Mouse (Mus musculus): ENCODE results near the gene Usp11.
"Not testable (repeated sequence)": the region's sequence is repeated elsewhere in the genome, so short reads cannot be mapped to it uniquely, and the experiment has no call there.

Usp11 gene

DNA sequence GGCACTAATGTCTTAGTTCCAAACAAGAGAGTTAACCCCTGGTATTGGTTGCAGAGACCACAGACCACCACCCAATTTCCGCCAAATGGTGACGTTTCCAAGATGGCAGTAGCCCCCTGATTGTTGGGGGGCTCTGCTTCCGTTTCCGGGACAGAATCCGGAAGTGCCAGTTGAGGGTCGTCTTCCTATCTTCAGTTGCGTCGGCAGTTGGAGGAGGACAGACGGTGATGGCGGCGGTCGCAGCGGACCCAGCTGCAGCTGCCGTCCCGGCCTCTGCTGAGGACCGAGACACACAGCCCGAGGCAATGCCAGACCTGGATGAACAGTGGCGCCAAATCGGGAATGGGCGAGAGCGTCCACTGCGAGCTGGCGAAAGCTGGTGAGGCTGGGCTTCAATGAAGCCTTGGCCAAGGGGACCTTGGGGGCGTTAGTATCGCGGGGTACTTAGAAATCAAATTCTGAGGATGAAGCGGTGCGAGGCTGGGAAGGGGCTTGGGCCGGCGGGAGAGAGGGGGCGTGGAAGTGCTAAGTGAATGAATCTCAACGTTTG, at the start of gene Usp11:
Gene Usp11, plus strand, starts transcription at position 166 of the 550 bp plus-strand sequence.
- in situ Hi-C loops (cut with MboI; ENCODE audit: low pct_unique_long_range_greater_than_20kb in 1 of 2, low sequenced_read_pairs in 2 of 2, unreplicated experiment in 1 of 2) = no loop called here

DNA sequence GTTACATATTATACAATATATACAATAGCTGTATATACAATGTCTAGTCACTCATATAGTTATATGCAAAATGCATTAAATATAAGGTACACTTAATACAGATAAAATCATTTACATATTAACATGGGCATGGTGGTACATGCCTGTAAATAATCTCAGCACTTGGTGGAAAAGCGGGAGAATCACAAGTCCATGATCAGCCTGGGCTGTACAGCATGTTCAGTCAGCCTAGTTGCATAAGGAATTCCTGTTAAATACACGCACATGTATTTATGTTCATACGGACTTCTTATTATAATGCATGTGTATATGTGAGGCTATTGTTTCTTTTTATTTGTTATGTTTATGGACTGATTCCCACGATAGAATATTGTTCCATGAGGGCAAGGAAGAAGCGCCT, 46.1 kb upstream of the Usp11 start:
- in situ Hi-C loops (cut with MboI; ENCODE audit: low pct_unique_long_range_greater_than_20kb in 1 of 2, low sequenced_read_pairs in 2 of 2, unreplicated experiment in 1 of 2) = no loop called here

GRCm38 (mm10) chrX:20658026-20658652, 45.6 kb upstream of the Usp11 start, which contains the start of gene Uba1:
TSS of gene Uba1 (plus strand) at chrX:20658326.
- in situ Hi-C loops (cut with MboI; ENCODE audit: low pct_unique_long_range_greater_than_20kb in 1 of 2, low sequenced_read_pairs in 2 of 2, unreplicated experiment in 1 of 2) = no loop called here

GRCm38 (mm10) chrX:20658891-20659406, 44.8 kb upstream of the Usp11 start:
- in situ Hi-C loops (cut with MboI; ENCODE audit: low pct_unique_long_range_greater_than_20kb in 1 of 2, low sequenced_read_pairs in 2 of 2, unreplicated experiment in 1 of 2) = no loop called here

DNA sequence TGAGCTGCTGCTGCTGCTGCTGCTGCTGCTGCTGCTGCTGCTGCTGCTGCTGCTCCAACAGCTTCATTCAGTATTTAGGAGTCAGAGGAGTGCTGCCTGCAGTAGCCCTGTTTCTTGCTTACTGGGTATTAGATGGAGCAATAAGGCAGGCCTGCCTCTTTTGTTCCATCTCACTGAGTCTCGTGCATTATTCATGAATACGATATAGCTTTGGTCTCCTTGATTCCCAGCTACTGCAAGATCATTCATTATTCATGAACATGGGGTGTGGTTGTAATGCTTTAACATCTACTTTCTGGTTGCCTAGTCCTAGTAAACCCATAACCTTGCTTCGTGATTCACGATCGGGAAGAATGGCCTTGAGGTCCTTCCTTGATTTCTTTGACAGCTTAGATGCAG, 41.4 kb upstream of the Usp11 start:
- in situ Hi-C loops (cut with MboI; ENCODE audit: low pct_unique_long_range_greater_than_20kb in 1 of 2, low sequenced_read_pairs in 2 of 2, unreplicated experiment in 1 of 2) = loop anchor here (10.0 kb wide), 2 partner anchors 112 to 132 kb away; partner anchors contain the start of gene Araf (in 1 of the 2)

GRCm38 (mm10) chrX:20662716-20663443, 40.8 kb upstream of the Usp11 start:
- in situ Hi-C loops (cut with MboI; ENCODE audit: low pct_unique_long_range_greater_than_20kb in 1 of 2, low sequenced_read_pairs in 2 of 2, unreplicated experiment in 1 of 2) = loop anchor here (10.0 kb wide), 2 partner anchors 112 to 132 kb away; partner anchors contain the start of gene Araf (in 1 of the 2)

DNA sequence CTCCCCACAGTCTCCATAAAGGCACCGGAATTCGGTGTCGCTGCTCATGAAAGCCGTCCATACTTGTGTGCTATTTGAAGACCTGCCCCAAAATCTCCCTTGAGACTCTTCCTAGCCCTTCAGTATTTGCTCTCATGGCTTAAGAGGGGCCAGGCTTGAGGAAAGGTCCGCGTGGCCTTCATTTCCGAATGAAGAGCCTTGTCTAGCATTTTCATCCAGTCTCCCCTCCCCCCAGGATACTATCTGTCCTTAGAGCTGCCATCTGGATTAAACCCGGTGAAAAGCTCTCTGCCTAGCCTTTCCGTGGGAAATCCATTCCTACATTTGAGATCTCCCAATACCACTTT, 40.3 kb upstream of the Usp11 start:
- in situ Hi-C loops (cut with MboI; ENCODE audit: low pct_unique_long_range_greater_than_20kb in 1 of 2, low sequenced_read_pairs in 2 of 2, unreplicated experiment in 1 of 2) = loop anchor here (10.0 kb wide), 2 partner anchors 111 to 131 kb away; partner anchors contain the start of gene Araf (in 1 of the 2)

DNA sequence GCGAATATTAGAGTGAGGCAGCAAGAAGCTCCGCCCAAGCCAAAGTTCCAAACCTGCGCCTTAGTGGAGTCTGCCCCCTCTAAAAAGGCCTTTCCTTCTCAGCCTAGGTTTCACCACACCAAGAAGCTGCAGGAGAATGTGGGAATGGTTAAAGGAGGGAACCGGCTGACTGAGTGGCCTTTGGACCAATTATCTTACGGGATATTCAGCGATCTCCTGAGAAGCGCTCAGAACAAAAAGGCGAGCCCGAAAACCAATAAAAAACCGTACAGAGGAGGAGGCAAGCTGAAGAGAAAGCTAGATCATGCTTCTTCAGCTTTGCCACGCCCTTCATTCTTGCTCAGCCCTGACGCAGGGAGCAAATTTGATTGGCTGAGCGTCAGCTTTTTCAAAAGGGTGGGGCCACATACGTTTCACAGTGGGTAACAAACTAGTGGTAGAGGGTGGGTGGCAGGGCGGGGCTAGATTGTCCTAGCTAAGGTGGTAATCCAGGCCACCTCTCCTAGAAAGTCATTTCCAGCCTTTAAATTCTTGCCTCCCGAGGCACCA, 16.1 kb upstream of the Usp11 start, which contains the start of gene Cdk16:
Gene Cdk16, plus strand, starts transcription at position 436 of the 549 bp plus-strand sequence.
- in situ Hi-C loops (cut with MboI; ENCODE audit: low pct_unique_long_range_greater_than_20kb in 1 of 2, low sequenced_read_pairs in 2 of 2, unreplicated experiment in 1 of 2) = no loop called here

DNA sequence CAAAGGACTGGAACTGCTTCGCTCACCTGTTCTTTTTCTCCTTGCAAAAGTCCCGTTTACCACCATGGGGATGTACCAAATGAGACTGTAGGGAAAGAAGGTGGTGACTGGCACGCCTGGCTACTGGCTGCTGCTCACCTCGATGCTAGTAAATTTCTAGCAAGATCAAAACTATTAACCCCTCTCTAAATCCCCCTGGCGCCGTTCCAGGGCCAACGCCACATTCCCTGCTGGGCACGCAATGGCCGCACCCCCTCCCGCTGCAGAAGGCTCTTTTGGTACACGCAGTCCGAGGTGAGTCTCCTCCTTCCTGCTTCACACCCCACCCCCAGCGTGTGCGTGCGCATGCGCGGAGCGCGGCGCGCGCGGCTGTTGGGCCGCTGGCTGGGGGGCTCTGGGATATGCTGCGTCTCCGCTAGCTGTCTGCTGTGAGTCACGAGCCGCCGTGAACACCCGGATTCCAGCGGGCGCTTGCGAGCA, 15.6 kb upstream of the Usp11 start:
- in situ Hi-C loops (cut with MboI; ENCODE audit: low pct_unique_long_range_greater_than_20kb in 1 of 2, low sequenced_read_pairs in 2 of 2, unreplicated experiment in 1 of 2) = no loop called here

DNA sequence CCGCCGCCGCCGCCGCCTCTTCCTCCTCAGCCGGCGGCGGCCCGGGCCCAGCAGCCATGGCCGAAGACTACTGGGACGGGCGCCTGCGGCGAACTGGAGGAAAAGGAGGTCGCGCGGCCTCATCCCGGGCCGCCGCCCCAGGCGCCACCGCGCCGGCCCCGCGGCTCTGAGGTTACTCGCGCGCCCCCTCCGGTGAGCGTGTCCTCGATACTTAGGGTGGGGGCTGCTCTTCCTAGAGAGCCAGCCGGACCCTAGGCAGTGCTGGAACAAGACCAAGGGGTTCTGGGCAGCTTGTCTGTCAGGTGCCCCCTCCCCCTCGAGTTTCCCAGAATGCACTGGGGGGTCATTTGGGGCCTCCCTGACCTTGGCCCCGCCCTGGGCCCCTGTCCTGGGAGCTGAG, 15.1 kb upstream of the Usp11 start:
- in situ Hi-C loops (cut with MboI; ENCODE audit: low pct_unique_long_range_greater_than_20kb in 1 of 2, low sequenced_read_pairs in 2 of 2, unreplicated experiment in 1 of 2) = no loop called here

- in situ Hi-C loops (cut with MboI; ENCODE audit: low pct_unique_long_range_greater_than_20kb in 1 of 2, low sequenced_read_pairs in 2 of 2, unreplicated experiment in 1 of 2) = no loop called here
Observed at GRCm38 (mm10) chrX:20691566-20691965, 12.1 kb upstream of the Usp11 start.

- in situ Hi-C loops (cut with MboI; ENCODE audit: low pct_unique_long_range_greater_than_20kb in 1 of 2, low sequenced_read_pairs in 2 of 2, unreplicated experiment in 1 of 2) = no loop called here
Observed at GRCm38 (mm10) chrX:20692616-20693015, 11.1 kb upstream of the Usp11 start.

DNA sequence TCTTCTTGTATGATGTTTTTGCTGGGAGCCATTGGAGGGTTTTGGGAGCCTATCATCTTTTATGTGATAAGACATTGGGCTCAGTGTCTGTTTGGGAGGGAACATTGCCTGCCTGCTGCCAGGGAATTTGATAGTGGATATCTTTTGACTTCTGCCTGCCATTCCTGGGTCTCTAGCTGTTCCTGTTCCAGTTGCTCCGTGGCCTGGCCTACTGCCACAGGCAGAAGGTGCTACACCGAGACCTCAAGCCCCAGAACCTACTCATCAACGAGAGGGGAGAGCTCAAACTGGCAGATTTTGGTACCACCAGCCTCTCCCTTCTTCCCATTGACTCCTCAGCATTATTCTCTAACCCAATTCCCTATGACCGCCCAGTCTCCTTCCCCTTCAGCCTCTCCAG, 7.9 kb upstream of the Usp11 start:
- in situ Hi-C loops (cut with MboI; ENCODE audit: low pct_unique_long_range_greater_than_20kb in 1 of 2, low sequenced_read_pairs in 2 of 2, unreplicated experiment in 1 of 2) = no loop called here

GRCm38 (mm10) chrX:20704295-20705082, 783 bp downstream of the Usp11 start:
- in situ Hi-C loops (cut with MboI; ENCODE audit: low pct_unique_long_range_greater_than_20kb in 1 of 2, low sequenced_read_pairs in 2 of 2, unreplicated experiment in 1 of 2) = no loop called here

DNA sequence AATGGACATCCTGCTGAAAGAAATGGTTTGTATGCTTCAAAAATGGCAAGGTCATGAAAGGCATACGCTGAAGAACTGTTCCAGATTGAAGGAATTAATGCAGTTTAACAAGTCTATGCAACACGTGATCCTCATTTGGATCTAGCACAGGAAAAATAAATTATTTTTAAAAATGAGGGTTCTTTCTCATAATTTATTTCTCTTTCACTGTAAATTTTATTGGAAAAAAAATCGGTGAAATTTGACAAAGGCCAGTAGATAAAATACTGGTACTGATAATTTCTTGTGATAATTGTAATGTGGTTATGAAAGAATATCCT, 1.3 kb downstream of the Usp11 start:
- in situ Hi-C loops (cut with MboI; ENCODE audit: low pct_unique_long_range_greater_than_20kb in 1 of 2, low sequenced_read_pairs in 2 of 2, unreplicated experiment in 1 of 2) = no loop called here

DNA sequence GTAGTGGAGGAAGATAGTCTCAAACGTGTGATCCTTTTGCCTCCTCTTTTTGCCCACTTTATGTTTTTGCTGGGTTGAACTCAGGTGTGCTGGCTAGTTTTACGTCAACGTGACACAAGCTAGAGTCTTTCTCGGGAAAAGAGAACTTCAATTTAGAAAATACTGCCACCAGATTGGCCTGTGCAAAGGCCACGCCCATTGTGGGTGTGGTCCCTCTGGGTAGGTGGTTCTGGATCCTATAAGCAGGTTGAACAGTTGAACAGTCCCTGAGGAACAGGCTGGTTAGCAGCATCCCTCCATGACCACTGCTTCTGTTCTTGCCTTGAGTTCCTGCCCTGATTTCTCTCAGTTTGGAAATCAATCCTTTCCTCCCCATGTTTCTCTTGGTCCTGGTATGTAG, 25.0 kb downstream of the Usp11 start:
- in situ Hi-C loops (cut with MboI; ENCODE audit: low pct_unique_long_range_greater_than_20kb in 1 of 2, low sequenced_read_pairs in 2 of 2, unreplicated experiment in 1 of 2) = no loop called here

DNA sequence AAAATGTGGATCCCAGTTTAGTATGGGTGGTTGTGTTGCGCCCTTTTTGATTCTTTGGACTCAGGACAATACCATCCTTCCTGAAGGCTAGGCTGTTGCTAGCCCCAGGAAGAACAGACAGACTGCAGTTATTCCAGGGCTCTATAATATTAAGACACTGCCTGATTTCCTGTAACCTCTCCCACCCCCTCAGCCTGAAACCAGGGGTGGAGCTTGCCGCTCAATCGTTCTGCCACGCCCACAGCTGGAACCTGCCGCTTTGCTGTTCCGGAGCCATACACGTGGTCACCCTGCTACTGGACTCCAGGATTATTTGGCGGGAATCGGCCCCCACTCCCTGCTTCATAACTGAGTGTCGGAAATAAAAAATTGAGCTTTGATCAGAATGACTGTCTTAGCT, 26.3 kb downstream of the Usp11 start:
- in situ Hi-C loops (cut with MboI; ENCODE audit: low pct_unique_long_range_greater_than_20kb in 1 of 2, low sequenced_read_pairs in 2 of 2, unreplicated experiment in 1 of 2) = not testable (repeated sequence)

- in situ Hi-C loops (cut with MboI; ENCODE audit: low pct_unique_long_range_greater_than_20kb in 1 of 2, low sequenced_read_pairs in 2 of 2, unreplicated experiment in 1 of 2) = no loop called here
Observed at GRCm38 (mm10) chrX:20736479-20736878, 32.8 kb downstream of the Usp11 start.
